12 mouse cellular contexts compared by ENCODE assay signal in the genomic region with DNA sequence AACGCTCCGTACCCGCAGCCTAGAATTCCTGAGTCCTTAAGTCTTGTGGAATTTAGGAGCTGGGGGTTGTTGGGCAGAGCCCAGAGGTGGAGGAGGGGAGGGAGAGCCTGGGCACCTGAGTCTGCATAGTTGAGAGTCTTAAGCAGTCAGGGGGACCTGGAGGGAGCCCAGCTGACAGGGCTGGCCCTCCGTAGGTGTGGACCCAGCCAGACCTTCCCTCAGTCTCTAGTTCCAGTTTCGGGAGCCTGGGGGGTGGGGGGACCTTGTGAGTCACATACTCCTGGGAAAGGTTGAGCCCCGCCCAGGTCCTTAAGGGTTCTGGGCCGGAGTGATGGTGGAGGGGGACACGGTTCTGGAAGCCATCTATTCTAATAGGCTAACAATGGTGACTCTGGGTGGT. TPM values are rescaled to one million over a fixed set of nuclear protein-coding genes. Genes with fewer than 3 reads are reported as not detected.
A peak's percentile ranks its signal among the peaks of the same experiment; 100 is the strongest.
DNase-seq lines count a peak whose midpoint lies in the region; ATAC-seq and TF ChIP-seq lines count a peak whose summit lies in the region.
"Had no signal": no experiment of that assay in that cellular context is flagged by ENCODE, and none has a peak within 500 bp of the region (broad histone marks: within the 10 kb centered on the region; RNA-seq: fewer than 3 reads in every experiment).

No protein-coding gene starts in this region.

- H3K4me1 ChIP-seq in limb, embryonic 12.5 days (replicated peaks): peaks cover 15% of the 10 kb centered on the region
- H3K4me1 ChIP-seq in limb, embryonic 10.5 days: peaks cover 25% of the 10 kb centered on the region
- peaks cover 22% of the 10 kb centered on the region for H3K4me1 ChIP-seq in liver, postnatal 0 days (ENCODE audit: insufficient read depth)
- H3K4me1 ChIP-seq in stomach, embryonic 16.5 days (ENCODE audit: control insufficient read depth, insufficient read depth, low read length): peaks cover 12% of the 10 kb centered on the region; the same call in 1 of the 2 replicates
- peaks cover 30% of the 10 kb centered on the region for H3K4me1 ChIP-seq in neural tube, embryonic 15.5 days

- H3K4me2 ChIP-seq in limb, embryonic 12.5 days: 0 out of 2 replicates have a peak overlapping the region, but pooled peaks have one; percentile 29
- peak overlapping the region; percentile 66 for H3K4me2 ChIP-seq in liver, postnatal 0 days (ENCODE audit: low read depth, low read length)
- peak overlapping the region; percentile 49 for H3K4me2 ChIP-seq in stomach, embryonic 16.5 days (ENCODE audit: low read depth, low read length)
- no peak overlapping the region for H3K4me2 ChIP-seq in neural tube, embryonic 15.5 days

- no peak for ATAC-seq in limb, embryonic 12.5 days (ENCODE audit: insufficient number of reproducible peaks, insufficient read depth, low FRiP score, low TSS enrichment, low read depth)
- ATAC-seq in liver, postnatal 0 days: no peak
- no peak for ATAC-seq in stomach, embryonic 16.5 days (ENCODE audit: insufficient read depth, low FRiP score)
- ATAC-seq in neural tube, embryonic 15.5 days (ENCODE audit: low FRiP score): no peak
- ATAC-seq: CD4-positive, CD25-positive, alpha-beta regulatory T cell, adult 4 months had no signal

- no peak for TF ChIP-seq CTCF in liver, postnatal 0 days (IDR thresholded peaks at IDR 0.05; ENCODE audit: low read depth)

- no peak overlapping the region for H3K27ac ChIP-seq in limb, embryonic 12.5 days
- no peak overlapping the region for H3K27ac ChIP-seq in limb, embryonic 10.5 days
- H3K27ac ChIP-seq in liver, postnatal 0 days (ENCODE audit: low read depth): no peak overlapping the region
- peak overlapping the region; percentile 90; the same call in 1 of the 2 replicates for H3K27ac ChIP-seq in stomach, embryonic 16.5 days (ENCODE audit: low read length)
- H3K27ac ChIP-seq in neural tube, embryonic 15.5 days (replicated peaks): no peak overlapping the region
- H3K27ac ChIP-seq: macrophage had no signal

- no peaks in the 10 kb centered on the region for H3K36me3 ChIP-seq in limb, embryonic 12.5 days
- no peaks in the 10 kb centered on the region for H3K36me3 ChIP-seq in limb, embryonic 10.5 days
- 0 out of 2 replicates have a peak, but pooled peaks cover 7% of the 10 kb centered on the region for H3K36me3 ChIP-seq in liver, postnatal 0 days (replicated peaks; ENCODE audit: insufficient read depth, low read length)
- no peaks in the 10 kb centered on the region for H3K36me3 ChIP-seq in stomach, embryonic 16.5 days (ENCODE audit: control insufficient read depth, insufficient read depth, low read length)
- H3K36me3 ChIP-seq in neural tube, embryonic 15.5 days: no peaks in the 10 kb centered on the region

- H3K9ac ChIP-seq in limb, embryonic 12.5 days (replicated peaks): no peak overlapping the region
- peak overlapping the region; percentile 70 for H3K9ac ChIP-seq in liver, postnatal 0 days (replicated peaks)
- peak overlapping the region; percentile 75 for H3K9ac ChIP-seq in stomach, embryonic 16.5 days (ENCODE audit: low read length)
- H3K9ac ChIP-seq in neural tube, embryonic 15.5 days (replicated peaks): no peak overlapping the region

- H3K4me3 ChIP-seq in limb, embryonic 12.5 days (replicated peaks): no peak overlapping the region
- no peak overlapping the region for H3K4me3 ChIP-seq in limb, embryonic 10.5 days
- peak overlapping the region; percentile 52 for H3K4me3 ChIP-seq in liver, postnatal 0 days (ENCODE audit: low read depth, low read length)
- H3K4me3 ChIP-seq in stomach, embryonic 16.5 days (replicated peaks; ENCODE audit: low read length): peak overlapping the region; percentile 60
- no peak overlapping the region for H3K4me3 ChIP-seq in neural tube, embryonic 15.5 days (replicated peaks)

- DNase-seq in limb, embryonic 10.5 days (ENCODE audit: low spot score): no peak
- DNase-seq in kidney, adult 8-10 months: peak; percentile 31 to 43
- no peak for DNase-seq in liver, postnatal 0 days
- no peak for DNase-seq in layer of hippocampus, postnatal 36 days
- DNase-seq in heart, postnatal 4 days: no peak

- TF ChIP-seq EP300 in liver, postnatal 0 days (IDR thresholded peaks at IDR 0.05; ENCODE audit: low read depth): no peak

- H3K9me3 ChIP-seq in limb, embryonic 12.5 days: no peaks in the 10 kb centered on the region
- no peaks in the 10 kb centered on the region for H3K9me3 ChIP-seq in limb, embryonic 10.5 days (replicated peaks)
- H3K9me3 ChIP-seq in liver, postnatal 0 days (ENCODE audit: low read length): no peaks in the 10 kb centered on the region
- H3K9me3 ChIP-seq in stomach, embryonic 16.5 days (replicated peaks; ENCODE audit: control insufficient read depth, low read length): no peaks in the 10 kb centered on the region
- H3K9me3 ChIP-seq in neural tube, embryonic 15.5 days (replicated peaks): no peaks in the 10 kb centered on the region

- WGBS in limb, embryonic 12.5 days: 11% methylated on average over 8 of the region's 8 CpGs
- 5% methylated on average over 8 of the region's 8 CpGs for WGBS in limb, embryonic 10.5 days
- WGBS in liver, postnatal 0 days (ENCODE audit: insufficient replicate concordance): 41% methylated on average over 8 of the region's 8 CpGs
- 14% methylated on average over 8 of the region's 8 CpGs for WGBS in stomach, embryonic 16.5 days
- WGBS in neural tube, embryonic 15.5 days: 9% methylated on average over 8 of the region's 8 CpGs

- H3K27me3 ChIP-seq in limb, embryonic 12.5 days: peaks cover 86% of the 10 kb centered on the region
- peaks cover 86% of the 10 kb centered on the region for H3K27me3 ChIP-seq in limb, embryonic 10.5 days (ENCODE audit: low read depth, poor library complexity, severe bottlenecking)
- peaks cover 32% of the 10 kb centered on the region for H3K27me3 ChIP-seq in liver, postnatal 0 days (ENCODE audit: insufficient read depth, low read length)
- H3K27me3 ChIP-seq in stomach, embryonic 16.5 days (ENCODE audit: control insufficient read depth, insufficient read depth, low read length): peaks cover 18% of the 10 kb centered on the region
- peaks cover 32% of the 10 kb centered on the region for H3K27me3 ChIP-seq in neural tube, embryonic 15.5 days (replicated peaks)

RNA-seq across cellular contexts. Expression of a gene that starts 3.4 kb away (rescaled TPM):
- polyA plus RNA-seq in limb, embryonic 12.5 days (2016; fragmentation: Nextera tagmentation; extraction: Ambion mirVana): 4.5 and 4.9 TPM in 2 replicates
- 2.5 and 3.9 TPM in 2 replicates for polyA plus RNA-seq in limb, embryonic 10.5 days (2016; fragmentation: Nextera tagmentation; extraction: Ambion mirVana)
- 12.7 and 12.8 TPM in 2 replicates for polyA plus RNA-seq in liver, postnatal 0 days (2015; fragmentation: Nextera tagmentation; extraction: Ambion mirVana)
- polyA plus RNA-seq in stomach, embryonic 16.5 days (2015; fragmentation: Nextera tagmentation; extraction: Ambion mirVana): 6.5 and 7.4 TPM in 2 replicates
- 100 to 1,000 TPM; 363 to 374 TPM for total RNA-seq in layer of hippocampus, postnatal 36 days (2021)
- total RNA-seq in heart, postnatal 4 days (2021): 10 to 100 TPM; 78.3 to 81.6 TPM
- polyA plus RNA-seq in neural tube, embryonic 15.5 days (2015; fragmentation: Nextera tagmentation; extraction: Ambion mirVana): 42.7 and 43.7 TPM in 2 replicates

RNA-seq across cellular contexts. Expression of a gene that starts 4.1 kb away (rescaled TPM):
- 1.2 and 2.4 TPM in 2 replicates for polyA plus RNA-seq in limb, embryonic 12.5 days (2016; fragmentation: Nextera tagmentation; extraction: Ambion mirVana)
- polyA plus RNA-seq in limb, embryonic 10.5 days (2016; fragmentation: Nextera tagmentation; extraction: Ambion mirVana): 1.9 and 2.7 TPM in 2 replicates
- 33.0 and 39.9 TPM in 2 replicates for polyA plus RNA-seq in liver, postnatal 0 days (2015; fragmentation: Nextera tagmentation; extraction: Ambion mirVana)
- polyA plus RNA-seq in stomach, embryonic 16.5 days (2015; fragmentation: Nextera tagmentation; extraction: Ambion mirVana): 62.6 and 65.5 TPM in 2 replicates
- under 1 TPM; 0.47 to 0.63 TPM for total RNA-seq in layer of hippocampus, postnatal 36 days (2021)
- under 1 TPM in 1 of 2 experiments, not detected in 1; 0.47 TPM for total RNA-seq in heart, postnatal 4 days (2021)
- polyA plus RNA-seq in neural tube, embryonic 15.5 days (2015; fragmentation: Nextera tagmentation; extraction: Ambion mirVana): 1.6 and 10.2 TPM in 2 replicates
- polyA plus RNA-seq: macrophage had no signal

RNA-seq across cellular contexts. Expression of a gene that starts 15.3 kb away (rescaled TPM):
- 0.99 and 1.2 TPM in 2 replicates for polyA plus RNA-seq in limb, embryonic 12.5 days (2016; fragmentation: Nextera tagmentation; extraction: Ambion mirVana)
- polyA plus RNA-seq in limb, embryonic 10.5 days (2016; fragmentation: Nextera tagmentation; extraction: Ambion mirVana): 0.66 and 0.97 TPM in 2 replicates
- polyA plus RNA-seq in liver, postnatal 0 days (2015; fragmentation: Nextera tagmentation; extraction: Ambion mirVana): 3.5 and 4.9 TPM in 2 replicates
- 6.3 and 6.6 TPM in 2 replicates for polyA plus RNA-seq in stomach, embryonic 16.5 days (2015; fragmentation: Nextera tagmentation; extraction: Ambion mirVana)
- 1 to 10 TPM in 1 of 2 experiments, under 1 TPM in 1; 0.92 to 1.0 TPM for total RNA-seq in layer of hippocampus, postnatal 36 days (2021)
- under 1 TPM; 0.69 to 0.70 TPM for total RNA-seq in heart, postnatal 4 days (2021)
- polyA plus RNA-seq in neural tube, embryonic 15.5 days (2015; fragmentation: Nextera tagmentation; extraction: Ambion mirVana): 5.6 and 7.7 TPM in 2 replicates

RNA-seq across cellular contexts. Expression of a gene that starts 21.6 kb away (rescaled TPM):
- 0.17 and 0.23 TPM in 2 replicates for polyA plus RNA-seq in limb, embryonic 12.5 days (2016; fragmentation: Nextera tagmentation; extraction: Ambion mirVana)
- not detected in 2 replicates for polyA plus RNA-seq in limb, embryonic 10.5 days (2016; fragmentation: Nextera tagmentation; extraction: Ambion mirVana)
- not detected in 2 replicates for polyA plus RNA-seq in liver, postnatal 0 days (2015; fragmentation: Nextera tagmentation; extraction: Ambion mirVana)
- polyA plus RNA-seq in stomach, embryonic 16.5 days (2015; fragmentation: Nextera tagmentation; extraction: Ambion mirVana): not detected in 2 replicates
- not detected for total RNA-seq in layer of hippocampus, postnatal 36 days (2021)
- total RNA-seq in heart, postnatal 4 days (2021): not detected
- not detected in 2 replicates for polyA plus RNA-seq in neural tube, embryonic 15.5 days (2015; fragmentation: Nextera tagmentation; extraction: Ambion mirVana)
- total RNA-seq: layer of hippocampus, adult 8-10 months had no signal
- polyA plus RNA-seq: CD4-positive, CD25-positive, alpha-beta regulatory T cell, adult 4 months; heart, postnatal 0 days; macrophage had no signal

RNA-seq across cellular contexts. Expression of a gene that starts 24.6 kb away (rescaled TPM):
- polyA plus RNA-seq in limb, embryonic 12.5 days (2016; fragmentation: Nextera tagmentation; extraction: Ambion mirVana): 12.7 and 14.7 TPM in 2 replicates
- polyA plus RNA-seq in limb, embryonic 10.5 days (2016; fragmentation: Nextera tagmentation; extraction: Ambion mirVana): 3.3 and 5.4 TPM in 2 replicates
- 0.23 and 0.30 TPM in 2 replicates for polyA plus RNA-seq in liver, postnatal 0 days (2015; fragmentation: Nextera tagmentation; extraction: Ambion mirVana)
- 20.5 and 21.9 TPM in 2 replicates for polyA plus RNA-seq in stomach, embryonic 16.5 days (2015; fragmentation: Nextera tagmentation; extraction: Ambion mirVana)
- total RNA-seq in layer of hippocampus, postnatal 36 days (2021): 100 to 1,000 TPM; 553 to 593 TPM
- 1 to 10 TPM; 5.9 to 6.7 TPM for total RNA-seq in heart, postnatal 4 days (2021)
- 309 and 350 TPM in 2 replicates for polyA plus RNA-seq in neural tube, embryonic 15.5 days (2015; fragmentation: Nextera tagmentation; extraction: Ambion mirVana)

Comparison
In these comparisons a context has a peak if more than half of its experiments do, and no peak if none do; other contexts are left out.
1. H3K4me3 ChIP-seq: peak in liver, postnatal 0 days (single experiment) and stomach, embryonic 16.5 days (single experiment); none in limb, embryonic 12.5 days (single experiment), limb, embryonic 10.5 days (single experiment) and neural tube, embryonic 15.5 days (single experiment).
2. H3K9ac ChIP-seq: peak in liver, postnatal 0 days (single experiment) and stomach, embryonic 16.5 days (single experiment); none in limb, embryonic 12.5 days (single experiment) and neural tube, embryonic 15.5 days (single experiment).
3. DNase-seq: peak in kidney, adult 8-10 months (2 of 2); none in limb, embryonic 10.5 days (single experiment), liver, postnatal 0 days (single experiment), layer of hippocampus, postnatal 36 days (0 of 2) and heart, postnatal 4 days (single experiment).